8 mouse cellular contexts compared by ENCODE assay signal in genomic region chrX:160501687-160502047, GRCm38 (mm10). TPM values are rescaled to one million over a fixed set of nuclear protein-coding genes. Genes with fewer than 3 reads are reported as not detected.
DNase-seq lines count a peak whose midpoint lies in the region; ATAC-seq and TF ChIP-seq lines count a peak whose summit lies in the region.

No protein-coding gene starts in this region.

- intact Hi-C loops in left cerebral cortex, adult 2 months (cut with DNase I): loop anchor here (5.0 to 10.0 kb wide), 3 partner anchors 273 to 531 kb away; partner anchors contain the start of gene Cdkl5

- H3K4me1 ChIP-seq in embryonic facial prominence, embryonic 14.5 days (ENCODE audit: control insufficient read depth, insufficient read depth, low read length): no peaks in the 10 kb centered on the region
- peaks cover 5% of the 10 kb centered on the region; the same call in 1 of the 2 replicates for H3K4me1 ChIP-seq in limb, embryonic 10.5 days
- 0 out of 2 replicates have a peak, but pooled peaks cover 4% of the 10 kb centered on the region for H3K4me1 ChIP-seq in neural tube, embryonic 14.5 days (ENCODE audit: control insufficient read depth, insufficient read depth, low read length)

- WGBS in embryonic facial prominence, embryonic 14.5 days: 13% methylated on average over 2 of the region's 12 CpGs
- 7% methylated on average over 12 of the region's 12 CpGs for WGBS in limb, embryonic 10.5 days
- 20% methylated on average over 12 of the region's 12 CpGs for WGBS in neural tube, embryonic 14.5 days

- TF ChIP-seq CTCF in left cerebral cortex, adult 2 months (IDR thresholded peaks at IDR 0.05): no peak

- H3K4me3 ChIP-seq in left cerebral cortex, adult 2 months: peak overlapping the region; percentile 57
- H3K4me3 ChIP-seq in embryonic facial prominence, embryonic 14.5 days (ENCODE audit: low read depth, low read length): peak overlapping the region; percentile 57
- peak overlapping the region; percentile 61 for H3K4me3 ChIP-seq in limb, embryonic 10.5 days
- peak overlapping the region; percentile 51 for H3K4me3 ChIP-seq in neural tube, embryonic 14.5 days (ENCODE audit: low read depth, low read length)

- H3K27ac ChIP-seq in left cerebral cortex, adult 2 months: peak overlapping the region; percentile 91
- H3K27ac ChIP-seq in embryonic facial prominence, embryonic 14.5 days (replicated peaks; ENCODE audit: low read depth, low read length): no peak overlapping the region
- H3K27ac ChIP-seq in limb, embryonic 10.5 days: peak overlapping the region; percentile 91
- H3K27ac ChIP-seq in neural tube, embryonic 14.5 days (ENCODE audit: low read depth, low read length): no peak overlapping the region

- H3K4me2 ChIP-seq in embryonic facial prominence, embryonic 14.5 days (ENCODE audit: low read depth, low read length): peak overlapping the region; percentile 54
- peak overlapping the region; percentile 43 for H3K4me2 ChIP-seq in neural tube, embryonic 14.5 days (ENCODE audit: low read depth, low read length)

- no peak for DNase-seq in left cerebral cortex, adult 2 months (ENCODE audit: extremely low spot score in 1 of 2, low spot score in 2 of 2)
- DNase-seq in left cerebral cortex, adult 8-10 months (ENCODE audit: low spot score in 2 of 2): no peak
- DNase-seq in embryonic facial prominence, embryonic 14.5 days (ENCODE audit: low spot score): no peak
- DNase-seq in limb, embryonic 10.5 days (ENCODE audit: low spot score): no peak
- DNase-seq in thymus, postnatal 4 days: no peak
- DNase-seq in frontal cortex, postnatal 14 days (ENCODE audit: low spot score in 2 of 2): no peak
- DNase-seq in urinary bladder, postnatal 14 days (ENCODE audit: low spot score): no peak

- peak overlapping the region; percentile 71 for H3K9ac ChIP-seq in embryonic facial prominence, embryonic 14.5 days (ENCODE audit: low read depth, low read length)
- peak overlapping the region; percentile 52 for H3K9ac ChIP-seq in neural tube, embryonic 14.5 days (replicated peaks; ENCODE audit: low read depth, low read length)

- ATAC-seq in embryonic facial prominence, embryonic 14.5 days (ENCODE audit: low read depth): peak; percentile 67
- peak; percentile 85 for ATAC-seq in neural tube, embryonic 14.5 days (ENCODE audit: low read depth)

- H3K27me3 ChIP-seq in embryonic facial prominence, embryonic 14.5 days (replicated peaks; ENCODE audit: control insufficient read depth, insufficient read depth, low read length): peaks cover 20% of the 10 kb centered on the region; the same call in 1 of the 2 replicates
- H3K27me3 ChIP-seq in limb, embryonic 10.5 days (ENCODE audit: low read depth, poor library complexity, severe bottlenecking): peaks cover 82% of the 10 kb centered on the region
- no peaks in the 10 kb centered on the region for H3K27me3 ChIP-seq in neural tube, embryonic 14.5 days (ENCODE audit: control insufficient read depth, insufficient read depth, low read length)

- no peaks in the 10 kb centered on the region for H3K36me3 ChIP-seq in embryonic facial prominence, embryonic 14.5 days (ENCODE audit: control insufficient read depth, insufficient read depth, low read length)
- H3K36me3 ChIP-seq in limb, embryonic 10.5 days: no peaks in the 10 kb centered on the region
- H3K36me3 ChIP-seq in neural tube, embryonic 14.5 days (ENCODE audit: control insufficient read depth, insufficient read depth, low read length): no peaks in the 10 kb centered on the region

- H3K9me3 ChIP-seq in embryonic facial prominence, embryonic 14.5 days (ENCODE audit: control insufficient read depth, low read length): no peaks in the 10 kb centered on the region
- H3K9me3 ChIP-seq in limb, embryonic 10.5 days (replicated peaks): no peaks in the 10 kb centered on the region
- H3K9me3 ChIP-seq in neural tube, embryonic 14.5 days (ENCODE audit: control insufficient read depth, low read length): no peaks in the 10 kb centered on the region

RNA-seq across cellular contexts. Expression of gene Phka2, which starts 0.3 kb away (rescaled TPM):
- total RNA-seq in left cerebral cortex, adult 2 months (2021): 10 to 100 TPM; 26.4 to 42.7 TPM
- 10 to 100 TPM; 27.5 to 41.3 (median 34.4) TPM for total RNA-seq in left cerebral cortex, adult 8-10 months (2022)
- polyA plus RNA-seq in embryonic facial prominence, embryonic 14.5 days (2014; fragmentation: Nextera tagmentation; extraction: Ambion mirVana): 18.1 and 20.7 TPM in 2 replicates
- polyA plus RNA-seq in limb, embryonic 10.5 days (2016; fragmentation: Nextera tagmentation; extraction: Ambion mirVana): 12.4 and 16.4 TPM in 2 replicates
- 15.9 and 16.5 TPM in 2 replicates for polyA plus RNA-seq in neural tube, embryonic 14.5 days (2014; fragmentation: Nextera tagmentation; extraction: Ambion mirVana)

Comparison
In these comparisons a context has a peak if more than half of its experiments do, and no peak if none do; other contexts are left out.
1. H3K27ac ChIP-seq: peak in left cerebral cortex, adult 2 months (single experiment) and limb, embryonic 10.5 days (single experiment); none in embryonic facial prominence, embryonic 14.5 days (single experiment) and neural tube, embryonic 14.5 days (single experiment).
2. Peak in every context shown above with its lines, with median percentiles within 50 percentile points of each other: H3K4me3 ChIP-seq.